Mouse (Mus musculus) granulocyte monocyte progenitor cell, adult 5-6 weeks (primary cell): ENCODE data around the gene Fkbp8. TPM values are rescaled to one million over a fixed set of nuclear protein-coding genes. Genes with fewer than 3 reads are reported as not detected.

Experiments used
- ATAC-seq: replicated peaks from 2 replicates; pipeline ENCODE4 v1.8.0; 2016; ENCODE audit warnings: mild to moderate bottlenecking, moderate TSS enrichment, inconsistent platforms; ENCODE audit not compliant: poor library complexity, severe bottlenecking
- total RNA-seq, 2 experiments: library from RNA; stranded (forward) in 1 of 2; stranded (reverse) in 1 of 2; fragments of 200-712, 200-1000 nt in 1 of 2; fragments of >200 nt in 1 of 2; fragmentation: Nextera tagmentation in 1 of 2; gene quantifications; 2 replicates each; pipeline ENCODE4 v1.2.3; 2014 to 2017

The Fkbp8 gene
- total RNA-seq, 2 experiments from 2014 or later, result 107 to 113 TPM

DNA sequence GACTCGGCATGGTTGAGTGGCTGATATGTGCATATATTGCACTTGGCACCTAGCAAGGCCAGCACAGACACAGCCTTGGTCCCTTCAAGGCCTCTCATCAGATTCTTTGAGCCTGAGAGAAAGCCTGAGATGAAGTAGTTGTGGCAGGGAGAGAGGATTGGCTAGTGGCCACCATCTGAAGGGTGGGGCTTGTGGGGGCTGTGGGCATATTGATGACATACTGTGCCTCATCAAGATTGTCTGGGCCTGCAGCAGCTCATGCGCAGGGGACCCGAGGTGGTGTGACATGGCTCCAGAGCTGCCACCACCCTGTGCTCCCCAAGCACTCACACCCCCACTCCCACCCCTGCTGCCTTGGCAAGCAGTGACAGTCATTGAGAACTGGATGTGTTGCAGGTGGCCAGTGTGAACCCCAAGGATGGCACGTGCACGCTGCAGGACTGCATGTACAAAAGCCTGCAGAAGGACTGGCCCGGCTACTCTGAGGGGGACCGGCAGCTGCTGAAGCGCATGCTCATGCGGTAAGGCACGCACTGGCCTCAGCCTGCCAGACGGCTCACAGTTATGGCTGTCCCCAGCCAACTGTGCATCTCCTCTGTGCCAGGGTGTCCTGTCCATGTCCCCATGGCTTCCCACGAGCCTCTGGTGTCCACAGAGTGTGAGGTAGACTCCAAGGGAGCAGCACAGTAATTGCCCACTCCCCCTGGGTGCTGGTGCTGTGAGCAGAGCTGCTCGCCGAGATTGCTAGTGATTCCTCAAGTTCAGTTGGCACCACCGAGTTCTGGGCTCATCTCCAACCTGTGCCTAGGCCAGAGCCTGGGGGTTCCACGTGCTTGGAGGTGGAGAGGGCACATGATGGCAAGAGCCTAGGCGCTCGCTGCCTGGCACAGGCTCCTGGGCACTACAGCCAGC lies 56.2 kb downstream of the Fkbp8 start:
- ATAC-seq, result no peak

DNA sequence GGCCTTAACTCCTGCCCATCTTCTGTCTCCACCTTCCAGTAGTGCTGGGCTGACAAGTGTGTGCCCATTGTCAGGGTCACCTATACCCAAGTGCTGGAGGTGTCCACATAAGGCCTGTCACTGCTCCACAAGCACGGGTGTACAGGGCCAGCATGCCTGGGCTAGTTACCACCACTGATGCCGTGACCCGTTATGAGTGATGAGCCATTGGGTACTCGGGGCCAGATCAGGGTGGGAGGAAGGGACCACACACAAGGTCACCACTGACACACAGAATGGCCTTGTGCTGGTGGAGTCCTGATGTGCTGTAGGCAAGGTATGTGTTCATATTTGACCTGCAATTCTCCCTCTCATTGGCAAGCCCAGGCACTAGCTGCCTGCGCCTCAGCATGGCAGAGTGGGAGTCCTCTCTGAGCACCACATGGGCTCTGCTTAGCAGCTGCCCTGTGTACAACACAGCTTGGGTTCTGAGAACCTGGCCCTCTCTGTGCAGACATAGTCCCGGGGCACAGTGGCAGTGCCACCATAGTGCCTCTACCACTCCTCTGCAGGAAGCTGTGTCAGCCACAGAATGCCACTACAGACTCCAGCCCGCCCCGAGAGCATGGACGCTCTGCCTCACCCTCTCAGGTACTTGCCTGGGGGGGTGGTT lies 57.2 kb downstream of the Fkbp8 start:
- no peak for ATAC-seq

Other genes with a start within 250 kb of the Fkbp8 start
- gene Homer3, start 244.9 kb upstream of the Fkbp8 start, total RNA-seq (2014; fragmentation: Nextera tagmentation), result 5.4 and 12.3 TPM in 2 replicates
- gene Homer3, start 244.9 kb upstream of the Fkbp8 start, total RNA-seq (2017), result 6.5 and 12.3 TPM in 2 replicates
- 45.9 and 66.8 TPM in 2 replicates for gene Ddx49, start 225.2 kb upstream of the Fkbp8 start, total RNA-seq (2014; fragmentation: Nextera tagmentation)
- gene Ddx49, start 225.2 kb upstream of the Fkbp8 start, total RNA-seq (2017), result 139 and 177 TPM in 2 replicates
- 209 and 240 TPM in 2 replicates for gene Cope, start 225.2 kb upstream of the Fkbp8 start, total RNA-seq (2014; fragmentation: Nextera tagmentation)
- 132 and 155 TPM in 2 replicates for gene Cope, start 225.2 kb upstream of the Fkbp8 start, total RNA-seq (2017)
- not detected in 2 replicates for gene Cers1, start 211.9 kb upstream of the Fkbp8 start, total RNA-seq (2014; fragmentation: Nextera tagmentation)
- not detected in 2 replicates for gene Cers1, start 211.9 kb upstream of the Fkbp8 start, total RNA-seq (2017)
- gene Gdf1, start 197.9 kb upstream of the Fkbp8 start, total RNA-seq (2014; fragmentation: Nextera tagmentation), result not detected in 2 replicates
- gene Gdf1, start 197.9 kb upstream of the Fkbp8 start, total RNA-seq (2017), result not detected in 2 replicates
- gene Upf1, start 174.4 kb upstream of the Fkbp8 start, total RNA-seq (2014; fragmentation: Nextera tagmentation), result 30.6 and 33.7 TPM in 2 replicates
- 24.2 and 30.8 TPM in 2 replicates for gene Upf1, start 174.4 kb upstream of the Fkbp8 start, total RNA-seq (2017)
- 0.88 TPM in 1 of 2 replicates, not detected in the other for gene Comp, start 154.2 kb upstream of the Fkbp8 start, total RNA-seq (2014; fragmentation: Nextera tagmentation)
- gene Comp, start 154.2 kb upstream of the Fkbp8 start, total RNA-seq (2017), result not detected in 2 replicates
- 7.4 and 19.5 TPM in 2 replicates for gene Crtc1, start 88.1 kb upstream of the Fkbp8 start, total RNA-seq (2014; fragmentation: Nextera tagmentation)
- gene Crtc1, start 88.1 kb upstream of the Fkbp8 start, total RNA-seq (2017), result 2.3 and 4.8 TPM in 2 replicates
- 2.1 and 4.4 TPM in 2 replicates for gene Klhl26, start 50.8 kb upstream of the Fkbp8 start, total RNA-seq (2014; fragmentation: Nextera tagmentation)
- 4.0 and 4.1 TPM in 2 replicates for gene Klhl26, start 50.8 kb upstream of the Fkbp8 start, total RNA-seq (2017)
- not detected in 2 replicates for gene Tmem59l, start 40.4 kb upstream of the Fkbp8 start, total RNA-seq (2014; fragmentation: Nextera tagmentation)
- gene Tmem59l, start 40.4 kb upstream of the Fkbp8 start, total RNA-seq (2017), result not detected in 2 replicates
- gene Crlf1, start 34.6 kb upstream of the Fkbp8 start, total RNA-seq (2014; fragmentation: Nextera tagmentation), result not detected in 2 replicates
- gene Crlf1, start 34.6 kb upstream of the Fkbp8 start, total RNA-seq (2017), result not detected in 2 replicates
- gene Rex1bd, start 21.0 kb upstream of the Fkbp8 start, total RNA-seq (2014; fragmentation: Nextera tagmentation), result 21.7 and 30.2 TPM in 2 replicates
- gene Rex1bd, start 21.0 kb upstream of the Fkbp8 start, total RNA-seq (2017), result 33.4 and 64.9 TPM in 2 replicates
- gene Uba52, start 16.9 kb upstream of the Fkbp8 start, total RNA-seq (2014; fragmentation: Nextera tagmentation), result 2,675 and 2,799 TPM in 2 replicates
- 3,231 and 3,572 TPM in 2 replicates for gene Uba52, start 16.9 kb upstream of the Fkbp8 start, total RNA-seq (2017)
- gene Kxd1, start 232 bp downstream of the Fkbp8 start, total RNA-seq (2014; fragmentation: Nextera tagmentation), result 83.7 and 84.5 TPM in 2 replicates
- 68.7 and 74.4 TPM in 2 replicates for gene Kxd1, start 232 bp downstream of the Fkbp8 start, total RNA-seq (2017)
- 11.7 and 13.6 TPM in 2 replicates for gene Ell, start 11.7 kb downstream of the Fkbp8 start, total RNA-seq (2014; fragmentation: Nextera tagmentation)
- gene Ell, start 11.7 kb downstream of the Fkbp8 start, total RNA-seq (2017), result 5.5 and 5.7 TPM in 2 replicates
- gene Isyna1, start 66.6 kb downstream of the Fkbp8 start, total RNA-seq (2014; fragmentation: Nextera tagmentation), result 30.8 and 66.6 TPM in 2 replicates
- gene Isyna1, start 66.6 kb downstream of the Fkbp8 start, total RNA-seq (2017), result 35.2 and 38.6 TPM in 2 replicates
- 53.8 and 75.4 TPM in 2 replicates for gene Ssbp4, start 81.1 kb downstream of the Fkbp8 start, total RNA-seq (2014; fragmentation: Nextera tagmentation)
- 35.2 and 87.9 TPM in 2 replicates for gene Ssbp4, start 81.1 kb downstream of the Fkbp8 start, total RNA-seq (2017)
- 2.9 and 5.2 TPM in 2 replicates for gene Lrrc25, start 88.4 kb downstream of the Fkbp8 start, total RNA-seq (2014; fragmentation: Nextera tagmentation)
- gene Lrrc25, start 88.4 kb downstream of the Fkbp8 start, total RNA-seq (2017), result 1.1 and 3.1 TPM in 2 replicates
- not detected in 2 replicates for gene Gdf15, start 104.7 kb downstream of the Fkbp8 start, total RNA-seq (2014; fragmentation: Nextera tagmentation)
- 0.67 TPM in 1 of 2 replicates, not detected in the other for gene Gdf15, start 104.7 kb downstream of the Fkbp8 start, total RNA-seq (2017)
- gene Pgpep1, start 132.7 kb downstream of the Fkbp8 start, total RNA-seq (2014; fragmentation: Nextera tagmentation), result 8.5 and 31.0 TPM in 2 replicates
- 6.5 and 6.9 TPM in 2 replicates for gene Pgpep1, start 132.7 kb downstream of the Fkbp8 start, total RNA-seq (2017)
- 187 and 226 TPM in 2 replicates for gene Lsm4, start 145.5 kb downstream of the Fkbp8 start, total RNA-seq (2014; fragmentation: Nextera tagmentation)
- gene Lsm4, start 145.5 kb downstream of the Fkbp8 start, total RNA-seq (2017), result 247 and 312 TPM in 2 replicates
- 7.7 and 12.3 TPM in 2 replicates for gene Jund, start 171.2 kb downstream of the Fkbp8 start, total RNA-seq (2014; fragmentation: Nextera tagmentation)
- gene Jund, start 171.2 kb downstream of the Fkbp8 start, total RNA-seq (2017), result 24.6 and 27.0 TPM in 2 replicates
- not detected in 2 replicates for gene Iqcn, start 175.7 kb downstream of the Fkbp8 start, total RNA-seq (2014; fragmentation: Nextera tagmentation)
- not detected in 2 replicates for gene Iqcn, start 175.7 kb downstream of the Fkbp8 start, total RNA-seq (2017)
- not detected in 2 replicates for gene Gm3336, start 190.8 kb downstream of the Fkbp8 start, total RNA-seq (2014; fragmentation: Nextera tagmentation)
- gene Gm3336, start 190.8 kb downstream of the Fkbp8 start, total RNA-seq (2017), result not detected in 2 replicates
- gene Pde4c, start 196.0 kb downstream of the Fkbp8 start, total RNA-seq (2014; fragmentation: Nextera tagmentation), result not detected in 2 replicates
- gene Pde4c, start 196.0 kb downstream of the Fkbp8 start, total RNA-seq (2017), result not detected in 2 replicates
- 5.5 and 10.8 TPM in 2 replicates for gene Rab3a, start 227.0 kb downstream of the Fkbp8 start, total RNA-seq (2014; fragmentation: Nextera tagmentation)
- 0.34 and 1.6 TPM in 2 replicates for gene Rab3a, start 227.0 kb downstream of the Fkbp8 start, total RNA-seq (2017)
- 28.6 and 41.1 TPM in 2 replicates for gene Mpv17l2, start 233.2 kb downstream of the Fkbp8 start, total RNA-seq (2014; fragmentation: Nextera tagmentation)
- gene Mpv17l2, start 233.2 kb downstream of the Fkbp8 start, total RNA-seq (2017), result 9.0 and 9.3 TPM in 2 replicates
- 6.6 and 14.0 TPM in 2 replicates for gene Pik3r2, start 249.0 kb downstream of the Fkbp8 start, total RNA-seq (2014; fragmentation: Nextera tagmentation)
- gene Pik3r2, start 249.0 kb downstream of the Fkbp8 start, total RNA-seq (2017), result 12.1 and 16.6 TPM in 2 replicates